Mouse (Mus musculus) gastrocnemius, adult 18-20 months (tissue): Measurements from ENCODE around the gene Tbc1d22b. TPM values are rescaled to one million over a fixed set of nuclear protein-coding genes. Genes with fewer than 3 reads are reported as not detected.
"Not testable (repeated sequence)": the region's sequence is repeated elsewhere in the genome, so short reads cannot be mapped to it uniquely, and the experiment has no call there.

ENCODE experiments used
- DNase-seq: peaks from one replicate; pipeline ENCODE4 v3.0.0; 2021; ENCODE audit warnings: low spot score
- long read RNA-seq, 2 experiments: library from polyadenylated mRNA; stranded (forward); transcript quantifications; one replicate each; pipeline ENCODE4 v2.0.0; 2021
- total RNA-seq, 2 experiments: library from RNA; stranded (reverse); gene quantifications; 2 replicates each; pipeline ENCODE4 v1.2.3; 2021

Gene Tbc1d22b
- 10 to 100 TPM in 1 of 2 experiments, 1 to 10 TPM in 1; 9.2 to 10.7 TPM for total RNA-seq
- long read RNA-seq, experiment 1, transcript Tbc1d22b-201 (13 exons, 3,595 nt) = major isoform, 6 of 15 reads
- long read RNA-seq, experiment 1, partial matches to known transcripts = 4 of 15 reads
- long read RNA-seq, experiment 1, other reads (novel, unspliced or antisense) = 5 of 15 reads
- long read RNA-seq, experiment 2, partial matches to known transcripts = 0 of 4 reads
- long read RNA-seq, experiment 2, other reads (novel, unspliced or antisense) = 0 of 4 reads

- DNase-seq = peak; percentile 93
Observed at GRCm38 (mm10) chr17:29549543-29550428, at the start of gene Tbc1d22b, which contains the start of gene Gm17657. TSS of gene Tbc1d22b (plus strand) at chr17:29549785. TSS of gene Gm17657 (minus strand) at chr17:29549638.

DNA sequence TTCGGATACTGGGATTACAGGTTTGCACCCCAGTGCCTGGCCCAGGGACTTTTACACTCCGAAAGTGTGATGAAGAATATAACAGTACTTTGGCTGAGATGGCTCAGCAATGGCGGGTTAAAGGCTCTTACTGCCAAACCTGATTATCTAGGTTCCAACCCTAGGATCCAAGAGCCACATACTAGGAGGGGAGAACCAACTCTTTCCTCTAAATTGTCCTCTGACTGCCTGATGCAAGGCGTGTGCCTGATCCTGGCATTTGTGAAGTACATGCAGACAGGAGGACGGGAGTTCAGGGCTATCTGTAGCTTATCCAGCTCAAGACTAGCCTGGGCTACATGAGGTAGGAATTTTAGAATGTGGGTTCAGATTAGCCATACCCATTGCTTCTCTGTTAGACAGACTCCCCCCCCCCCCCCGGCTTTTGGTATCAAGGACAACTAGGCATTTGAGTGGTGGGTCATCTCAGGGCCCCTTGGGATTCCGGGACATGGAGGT is 49.3 kb upstream of the Tbc1d22b start:
- DNase-seq = no peak

DNA sequence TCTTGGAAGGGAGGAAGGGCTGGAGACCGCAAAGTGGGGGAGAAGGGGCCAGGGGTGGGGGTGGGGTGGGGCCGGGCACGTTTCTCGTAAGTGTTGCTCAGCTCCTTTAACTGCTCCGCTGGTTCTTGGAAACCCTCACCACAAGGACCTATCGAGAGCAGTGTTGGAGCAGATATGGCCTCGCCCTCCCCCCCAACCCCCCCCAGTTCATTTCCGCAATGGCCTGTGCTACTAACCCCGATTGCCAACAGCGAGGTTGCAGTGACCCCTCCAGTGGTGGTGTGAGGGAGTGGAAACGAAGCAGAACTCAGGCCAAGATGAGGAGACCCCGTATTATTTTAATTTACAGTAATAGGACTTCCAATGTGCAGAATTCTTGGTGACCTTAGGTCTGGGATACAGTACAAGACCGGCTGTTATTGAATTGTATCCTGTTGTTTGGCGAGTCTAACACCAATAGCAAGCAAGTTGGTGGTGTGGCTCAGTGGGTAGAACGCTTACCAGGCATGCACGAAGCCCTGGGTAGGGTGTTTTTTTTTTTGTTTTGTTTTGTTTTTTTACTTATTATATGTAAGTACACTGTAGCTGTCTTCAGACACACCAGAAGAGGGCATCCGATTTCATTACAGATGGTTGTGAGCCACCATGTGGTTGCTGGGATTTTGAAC is 48.6 kb upstream of the Tbc1d22b start:
- no peak for DNase-seq

GRCm38 (mm10) chr17:29502005-29502668 is 47.4 kb upstream of the Tbc1d22b start:
- no peak for DNase-seq

GRCm38 (mm10) chr17:29502669-29503665 is 46.6 kb upstream of the Tbc1d22b start:
- DNase-seq = no peak

- DNase-seq = no peak
Observed at GRCm38 (mm10) chr17:29503700-29504099, 45.9 kb upstream of the Tbc1d22b start.

GRCm38 (mm10) chr17:29508927-29509608 is 40.5 kb upstream of the Tbc1d22b start:
- no peak for DNase-seq

DNA sequence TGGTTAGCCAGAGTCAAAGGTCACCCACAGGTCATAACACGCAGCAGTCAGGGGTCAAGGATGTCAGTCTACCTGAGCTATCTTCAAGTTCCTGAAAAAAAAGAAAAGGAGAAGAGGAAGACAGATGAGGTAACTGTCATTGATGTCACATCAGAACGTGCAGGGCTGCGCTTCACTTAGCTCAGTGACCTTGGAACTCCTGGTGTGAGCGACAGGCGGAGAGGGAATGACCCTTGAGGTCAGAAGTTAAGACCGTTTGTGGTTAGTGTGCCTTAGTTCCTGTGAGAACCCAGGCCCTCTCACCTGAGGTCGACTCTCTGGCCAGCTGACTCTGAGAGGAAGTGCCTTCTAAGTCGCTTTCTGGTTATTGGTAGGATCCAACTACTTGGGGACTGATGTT is 38.9 kb upstream of the Tbc1d22b start:
- DNase-seq = no peak

DNA sequence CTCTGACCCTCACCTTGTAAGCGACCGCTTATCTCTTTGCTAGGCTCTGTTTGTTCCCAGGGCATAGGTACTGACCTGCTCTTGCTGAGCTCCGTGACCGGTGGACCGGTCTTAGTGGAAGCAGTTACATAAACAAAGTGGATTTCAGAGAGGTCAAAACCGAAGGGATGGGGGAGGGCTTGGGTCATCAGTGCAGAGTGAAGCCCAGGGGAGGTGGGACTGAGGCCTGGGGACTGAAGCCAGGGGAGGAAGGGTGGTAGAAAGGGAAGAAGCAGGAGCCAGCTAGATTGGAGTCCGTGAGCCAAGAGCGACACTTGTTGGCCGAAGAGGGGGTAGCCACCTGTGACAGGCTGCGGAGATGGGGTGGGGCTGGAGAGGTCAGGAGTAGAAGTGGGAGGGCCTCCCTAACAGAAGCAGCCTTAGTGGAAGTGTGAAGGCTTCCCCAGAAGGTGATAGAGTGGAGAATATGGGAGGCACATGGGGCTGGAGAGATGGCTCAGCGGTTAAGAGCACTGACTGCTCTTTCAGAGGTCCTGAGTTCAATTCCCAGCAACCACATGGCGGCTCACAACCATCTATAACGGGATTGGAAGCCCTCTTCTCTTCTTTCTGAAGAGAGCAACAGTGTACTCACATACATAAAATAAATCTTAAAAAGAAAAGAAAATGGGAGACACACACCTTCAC is 36.4 kb upstream of the Tbc1d22b start:
- DNase-seq = peak; percentile 55

GRCm38 (mm10) chr17:29514435-29514834 is 35.1 kb upstream of the Tbc1d22b start:
- peak; percentile 83 for DNase-seq

DNA sequence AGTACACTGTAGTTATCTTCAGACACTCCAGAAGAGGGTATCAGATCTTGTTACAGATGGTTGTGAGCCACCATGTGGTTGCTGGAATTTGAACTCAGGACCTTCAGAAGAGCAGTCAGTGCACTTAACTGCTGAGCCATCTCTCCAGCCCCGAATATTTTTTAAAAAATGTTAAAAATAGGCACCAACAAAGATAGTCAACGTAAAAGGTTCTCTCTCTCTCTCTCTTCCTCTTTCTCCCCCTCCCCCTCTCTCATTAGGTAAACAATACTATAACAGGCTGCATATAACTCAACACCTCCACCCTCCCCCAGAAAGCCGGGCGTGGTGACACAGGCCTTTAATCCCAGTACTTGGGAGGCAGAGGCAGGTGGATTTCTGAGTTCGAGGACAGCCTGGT is 30.9 kb upstream of the Tbc1d22b start:
- not testable (repeated sequence) for DNase-seq

GRCm38 (mm10) chr17:29519731-29520130 is 29.9 kb upstream of the Tbc1d22b start:
- no peak for DNase-seq

- DNase-seq = no peak
Observed at GRCm38 (mm10) chr17:29525613-29526012, 24.0 kb upstream of the Tbc1d22b start.

DNA sequence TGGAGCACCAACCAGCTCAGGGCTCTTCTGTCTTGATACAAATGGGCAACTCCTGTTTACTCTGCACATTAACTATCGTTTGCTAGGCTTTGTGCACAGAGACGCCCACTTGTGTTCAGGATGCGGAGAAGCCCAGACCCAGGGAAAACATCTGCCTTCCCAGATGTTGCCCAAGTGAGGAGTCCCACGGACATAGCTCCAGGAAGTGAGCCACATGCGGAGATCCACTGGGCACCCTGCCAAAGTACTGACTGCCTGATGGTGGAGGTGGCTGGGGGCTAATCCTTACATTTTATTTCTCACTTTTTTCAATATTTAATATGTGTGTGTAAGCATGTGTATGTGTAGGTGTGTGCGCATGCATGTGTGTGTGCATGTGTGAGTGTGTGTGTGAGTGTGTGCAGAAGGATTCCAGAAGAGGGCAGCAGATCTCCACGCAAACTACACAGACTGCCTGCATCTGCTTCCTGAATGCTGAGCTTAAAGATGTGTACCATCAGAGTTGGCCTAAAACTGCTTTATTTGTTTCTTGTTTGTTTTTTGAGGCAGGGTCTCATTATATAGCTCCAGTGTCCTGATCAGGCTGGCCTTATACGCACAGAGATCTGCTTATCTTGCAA is 20.9 kb upstream of the Tbc1d22b start:
- no peak for DNase-seq

DNA sequence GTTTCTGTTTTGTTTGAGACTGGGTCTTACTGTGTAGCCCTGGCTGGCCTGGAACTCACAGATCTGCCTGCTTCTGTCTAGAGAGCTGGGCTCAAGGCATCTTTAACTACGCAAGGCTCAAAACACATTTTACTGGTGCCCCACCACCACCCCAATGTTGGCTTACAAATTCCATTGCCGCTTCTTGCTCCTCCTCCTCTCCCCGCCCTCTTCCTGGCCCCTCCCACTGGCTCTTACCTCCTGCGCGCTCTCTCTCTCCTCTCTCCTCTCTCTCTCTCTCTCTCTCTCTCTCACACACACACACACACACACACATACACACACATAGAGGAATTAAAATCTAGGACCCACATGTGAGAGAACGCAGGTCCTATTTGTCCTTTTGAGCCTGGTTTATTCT is 19.1 kb upstream of the Tbc1d22b start:
- no peak for DNase-seq

DNA sequence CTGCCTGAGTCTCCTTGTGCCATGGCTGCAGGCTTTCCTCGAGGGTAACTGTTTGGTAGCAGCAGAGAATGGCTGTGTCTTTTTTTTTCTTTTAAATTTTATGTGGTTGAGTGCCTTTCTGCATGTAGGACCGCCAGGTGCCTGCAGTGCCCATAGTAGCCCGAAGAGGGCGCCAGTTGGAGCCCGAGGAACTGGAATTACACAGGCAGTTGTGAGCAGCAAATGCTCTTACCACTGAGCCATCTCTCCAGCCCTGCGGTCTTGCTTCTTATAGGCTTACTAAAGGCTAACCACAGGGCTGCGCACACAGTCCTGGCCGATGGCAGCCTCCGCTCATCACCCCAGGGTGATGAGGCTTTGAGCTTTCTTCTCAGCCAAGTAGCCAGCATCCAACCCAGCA is 18.3 kb upstream of the Tbc1d22b start:
- DNase-seq = no peak

- no peak for DNase-seq
Observed at GRCm38 (mm10) chr17:29531757-29532384, 17.7 kb upstream of the Tbc1d22b start.

GRCm38 (mm10) chr17:29533866-29534265 is 15.7 kb upstream of the Tbc1d22b start:
- no peak for DNase-seq
